Mouse (Mus musculus): ENCODE measurements around the gene Mrps5. TPM values are rescaled to one million over a fixed set of nuclear protein-coding genes. Genes with fewer than 3 reads are reported as not detected.

Gene Mrps5
- polyA plus RNA-seq, 1 experiment from 2014 or later, result 70.1 TPM

GRCm38 (mm10) chr2:127627354-127627753 lies 40.3 kb downstream of the Mrps5 start:
- no peaks in the 10 kb centered on the region for H3K4me1 ChIP-seq (ENCODE audit: insufficient read depth, low read depth, low read length)
- ATAC-seq (no peak), DNase-seq (ENCODE audit: low spot score) (no peak)
- H3K4me3 ChIP-seq (ENCODE audit: low read depth, low read length), result no peak overlapping the region
- no peaks in the 10 kb centered on the region for H3K9me3 ChIP-seq (ENCODE audit: low read length)
- H3K4me2 ChIP-seq (replicated peaks; ENCODE audit: low read depth, low read length), result no peak overlapping the region
- H3K27me3 ChIP-seq (replicated peaks; ENCODE audit: insufficient read depth, low read length), result no peaks in the 10 kb centered on the region
- no peak overlapping the region for H3K9ac ChIP-seq (replicated peaks; ENCODE audit: low read depth)
- 78% methylated on average over 6 of the region's 6 CpGs for WGBS
- no peak overlapping the region for H3K27ac ChIP-seq (ENCODE audit: low read length)
- H3K36me3 ChIP-seq (ENCODE audit: insufficient read depth, low read length), result no peaks in the 10 kb centered on the region
- TF ChIP-seq CTCF (IDR thresholded peaks at IDR 0.05) (no peak), EP300 (IDR thresholded peaks at IDR 0.05) (no peak)

GRCm38 (mm10) chr2:127627990-127628570 lies 41.1 kb downstream of the Mrps5 start:
- 73% methylated on average over 6 of the region's 6 CpGs for WGBS
- H3K27ac ChIP-seq (ENCODE audit: low read length), result no peak overlapping the region
- TF ChIP-seq EP300 (IDR thresholded peaks at IDR 0.05) (no peak), CTCF (IDR thresholded peaks at IDR 0.05) (no peak)
- H3K9me3 ChIP-seq (ENCODE audit: low read length), result no peaks in the 10 kb centered on the region
- H3K36me3 ChIP-seq (ENCODE audit: insufficient read depth, low read length), result no peaks in the 10 kb centered on the region
- no peak overlapping the region for H3K9ac ChIP-seq (replicated peaks; ENCODE audit: low read depth)
- no peak overlapping the region for H3K4me3 ChIP-seq (ENCODE audit: low read depth, low read length)
- no peak for DNase-seq (ENCODE audit: low spot score)
- H3K27me3 ChIP-seq (replicated peaks; ENCODE audit: insufficient read depth, low read length), result no peaks in the 10 kb centered on the region
- no peak overlapping the region for H3K4me2 ChIP-seq (replicated peaks; ENCODE audit: low read depth, low read length)
- no peak for ATAC-seq
- H3K4me1 ChIP-seq (ENCODE audit: insufficient read depth, low read depth, low read length), result no peaks in the 10 kb centered on the region

- ATAC-seq, result no peak
- Histone ChIP-seq H3K27me3 (replicated peaks; ENCODE audit: insufficient read depth, low read length) (no peaks in the 10 kb centered on the region), H3K4me2 (replicated peaks; ENCODE audit: low read depth, low read length) (no peak overlapping the region), H3K36me3 (ENCODE audit: insufficient read depth, low read length) (no peaks in the 10 kb centered on the region), H3K27ac (ENCODE audit: low read length) (no peak overlapping the region), H3K9me3 (ENCODE audit: low read length) (no peaks in the 10 kb centered on the region), H3K4me3 (ENCODE audit: low read depth, low read length) (no peak overlapping the region), H3K9ac (replicated peaks; ENCODE audit: low read depth) (no peak overlapping the region), H3K4me1 (ENCODE audit: insufficient read depth, low read depth, low read length) (no peaks in the 10 kb centered on the region)
- no peak for TF ChIP-seq CTCF (IDR thresholded peaks at IDR 0.05)
- no peak for TF ChIP-seq EP300 (IDR thresholded peaks at IDR 0.05)
- DNase-seq (ENCODE audit: low spot score), result no peak
- 58% methylated on average over 2 of the region's 2 CpGs for WGBS
Measured at GRCm38 (mm10) chr2:127632601-127633000, 45.6 kb downstream of the Mrps5 start.

GRCm38 (mm10) chr2:127635581-127635980 lies 48.6 kb downstream of the Mrps5 start:
- no peaks in the 10 kb centered on the region for H3K36me3 ChIP-seq (ENCODE audit: insufficient read depth, low read length)
- ATAC-seq (no peak), DNase-seq (ENCODE audit: low spot score) (no peak)
- no peak overlapping the region for H3K4me3 ChIP-seq (ENCODE audit: low read depth, low read length)
- no peaks in the 10 kb centered on the region for H3K9me3 ChIP-seq (ENCODE audit: low read length)
- H3K27ac ChIP-seq (ENCODE audit: low read length), result no peak overlapping the region
- WGBS, result 53% methylated on average over 6 of the region's 6 CpGs
- no peak overlapping the region for H3K4me2 ChIP-seq (replicated peaks; ENCODE audit: low read depth, low read length)
- TF ChIP-seq CTCF (IDR thresholded peaks at IDR 0.05) (no peak), EP300 (IDR thresholded peaks at IDR 0.05) (no peak)
- H3K9ac ChIP-seq (replicated peaks; ENCODE audit: low read depth), result no peak overlapping the region
- H3K27me3 ChIP-seq (replicated peaks; ENCODE audit: insufficient read depth, low read length), result no peaks in the 10 kb centered on the region
- H3K4me1 ChIP-seq (ENCODE audit: insufficient read depth, low read depth, low read length), result no peaks in the 10 kb centered on the region

- Histone ChIP-seq H3K4me3 (ENCODE audit: low read depth, low read length) (no peak overlapping the region), H3K36me3 (ENCODE audit: insufficient read depth, low read length) (no peaks in the 10 kb centered on the region), H3K27me3 (replicated peaks; ENCODE audit: insufficient read depth, low read length) (no peaks in the 10 kb centered on the region), H3K9ac (replicated peaks; ENCODE audit: low read depth) (no peak overlapping the region), H3K9me3 (ENCODE audit: low read length) (no peaks in the 10 kb centered on the region), H3K27ac (ENCODE audit: low read length) (no peak overlapping the region), H3K4me1 (ENCODE audit: insufficient read depth, low read depth, low read length) (peaks cover 4% of the 10 kb centered on the region; the same call in 1 of the 2 replicates), H3K4me2 (replicated peaks; ENCODE audit: low read depth, low read length) (no peak overlapping the region)
- ATAC-seq (no peak), DNase-seq (ENCODE audit: low spot score) (no peak)
- TF ChIP-seq EP300 (IDR thresholded peaks at IDR 0.05) (no peak), CTCF (IDR thresholded peaks at IDR 0.05) (no peak)
- 73% methylated on average over 9 of the region's 9 CpGs for WGBS
Measured at GRCm38 (mm10) chr2:127638973-127639372, 52.0 kb downstream of the Mrps5 start.

- Histone ChIP-seq H3K27ac (ENCODE audit: low read length) (peak overlapping the region; percentile 28), H3K36me3 (ENCODE audit: insufficient read depth, low read length) (no peaks in the 10 kb centered on the region)
- peak; percentile 48 for ATAC-seq
Measured at GRCm38 (mm10) chr2:127643728-127644704, 57.0 kb downstream of the Mrps5 start.

More at GRCm38 (mm10) chr2:127643728-127644704, 57.0 kb downstream of the Mrps5 start:
- peak; percentile 47 for DNase-seq (ENCODE audit: low spot score)
- no peak for TF ChIP-seq CTCF (IDR thresholded peaks at IDR 0.05)
- no peak for TF ChIP-seq EP300 (IDR thresholded peaks at IDR 0.05)
- Histone ChIP-seq H3K9ac (replicated peaks; ENCODE audit: low read depth) (no peak overlapping the region), H3K27me3 (replicated peaks; ENCODE audit: insufficient read depth, low read length) (no peaks in the 10 kb centered on the region), H3K9me3 (ENCODE audit: low read length) (no peaks in the 10 kb centered on the region), H3K4me1 (ENCODE audit: insufficient read depth, low read depth, low read length) (peaks cover 12% of the 10 kb centered on the region), H3K4me3 (ENCODE audit: low read depth, low read length) (no peak overlapping the region), H3K4me2 (replicated peaks; ENCODE audit: low read depth, low read length) (no peak overlapping the region)
- WGBS, result 33% methylated on average over 19 of the region's 19 CpGs
